Mouse (Mus musculus): Measurements from ENCODE around the gene Tpgs1. TPM values are rescaled to one million over a fixed set of nuclear protein-coding genes. Genes with fewer than 3 reads are reported as not detected.
"Not testable (repeated sequence)": the region's sequence is repeated elsewhere in the genome, so short reads cannot be mapped to it uniquely, and the experiment has no call there.

The Tpgs1 gene
- polyA plus RNA-seq, 1 experiment, result 36.2 TPM

DNA sequence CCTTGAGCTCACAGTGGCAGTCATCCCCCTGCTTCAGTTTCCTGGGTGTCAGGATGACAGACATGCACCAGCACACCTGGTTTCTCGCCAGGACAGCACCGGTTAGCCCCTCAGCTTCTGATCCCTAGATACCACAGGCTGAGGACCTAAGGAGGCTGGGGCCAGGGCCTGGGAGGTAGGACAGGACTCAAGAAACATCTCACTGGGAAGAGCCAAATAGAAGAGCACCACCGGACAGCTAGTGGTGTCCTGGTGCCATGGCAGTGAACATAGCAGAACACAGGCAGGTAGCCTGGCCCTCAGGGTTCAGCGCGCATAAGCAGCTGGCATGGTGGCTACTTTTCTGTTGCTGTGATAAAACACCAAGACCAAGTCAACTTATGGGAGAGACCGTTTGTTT, 29.3 kb downstream of the Tpgs1 start:
- Histone ChIP-seq H3K4me1 (ENCODE audit: control insufficient read depth, insufficient read depth, low read length) (peaks cover 22% of the 10 kb centered on the region), H3K4me3 (ENCODE audit: insufficient read depth, low read length) (no peak overlapping the region), H3K27ac (ENCODE audit: insufficient read depth, low read depth, low read length) (no peak overlapping the region)
- TF ChIP-seq CTCF (IDR thresholded peaks at IDR 0.05; ENCODE audit: low read depth, low read length) (no peak), POLR2A (IDR thresholded peaks at IDR 0.05; ENCODE audit: borderline replicate concordance, low read depth, low read length) (no peak)

DNA sequence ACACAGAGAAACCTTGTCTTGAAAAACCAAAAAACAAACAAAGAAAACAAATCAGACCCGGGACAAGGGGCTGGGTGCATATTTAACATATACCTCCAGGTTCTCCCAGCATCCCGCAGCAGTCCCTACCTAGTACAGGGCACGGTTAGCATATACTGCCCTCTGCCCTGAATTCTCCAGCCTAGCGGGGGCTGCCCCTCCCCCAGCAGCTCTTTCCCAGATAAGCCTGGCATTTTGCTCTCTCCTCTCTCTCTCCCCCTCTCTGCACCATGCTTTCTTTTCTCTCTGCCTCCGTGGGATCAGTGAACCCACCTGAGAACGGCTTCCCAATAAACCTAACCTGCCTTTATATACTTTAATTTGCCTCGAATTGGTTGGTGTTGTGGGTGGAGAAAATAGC, 31.5 kb downstream of the Tpgs1 start:
- TF ChIP-seq CTCF (IDR thresholded peaks at IDR 0.05; ENCODE audit: low read depth, low read length) (no peak), POLR2A (IDR thresholded peaks at IDR 0.05; ENCODE audit: borderline replicate concordance, low read depth, low read length) (no peak)
- H3K4me1 ChIP-seq (ENCODE audit: control insufficient read depth, insufficient read depth, low read length), result peaks cover 27% of the 10 kb centered on the region
- no peak overlapping the region for H3K4me3 ChIP-seq (ENCODE audit: insufficient read depth, low read length)
- no peak overlapping the region for H3K27ac ChIP-seq (ENCODE audit: insufficient read depth, low read depth, low read length)

DNA sequence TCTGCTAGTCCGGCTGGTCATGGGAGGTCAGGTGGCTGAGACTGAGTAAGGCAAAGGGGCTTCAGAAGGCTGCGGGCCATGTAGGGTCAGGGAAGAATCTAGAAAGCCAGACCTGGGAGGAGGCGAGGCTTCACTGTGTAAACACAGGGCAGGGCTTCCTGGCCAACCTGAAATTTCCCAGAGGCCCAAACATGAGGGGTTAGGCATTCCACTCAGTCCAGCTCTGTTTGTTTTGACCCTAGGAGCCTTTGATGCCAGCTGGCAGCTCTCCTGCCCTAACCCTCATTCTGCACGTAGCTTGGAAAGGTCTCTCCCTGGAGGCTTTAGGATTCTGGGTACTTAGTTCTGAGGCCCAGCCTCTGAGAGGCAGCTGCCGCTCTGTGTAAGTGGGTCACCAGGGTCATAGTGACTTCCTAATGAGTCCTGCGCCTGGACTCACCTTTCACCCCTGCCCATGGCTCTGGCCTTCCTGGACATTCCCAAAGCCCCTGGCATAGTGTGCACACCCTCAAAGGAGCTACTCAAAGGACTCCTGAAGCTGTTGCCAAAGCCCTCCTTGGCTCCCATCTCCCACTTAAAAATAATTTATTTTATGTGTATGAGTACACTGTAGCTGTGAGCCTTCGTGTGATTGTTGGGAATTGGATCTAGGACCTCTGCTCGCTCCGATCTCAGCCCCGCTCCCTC, 32.4 kb downstream of the Tpgs1 start:
- H3K27ac ChIP-seq (ENCODE audit: insufficient read depth, low read depth, low read length), result no peak overlapping the region
- no peak overlapping the region for H3K4me3 ChIP-seq (ENCODE audit: insufficient read depth, low read length)
- TF ChIP-seq CTCF (IDR thresholded peaks at IDR 0.05; ENCODE audit: low read depth, low read length), result no peak
- no peak for TF ChIP-seq POLR2A (IDR thresholded peaks at IDR 0.05; ENCODE audit: borderline replicate concordance, low read depth, low read length)
- H3K4me1 ChIP-seq (ENCODE audit: control insufficient read depth, insufficient read depth, low read length), result peaks cover 27% of the 10 kb centered on the region

DNA sequence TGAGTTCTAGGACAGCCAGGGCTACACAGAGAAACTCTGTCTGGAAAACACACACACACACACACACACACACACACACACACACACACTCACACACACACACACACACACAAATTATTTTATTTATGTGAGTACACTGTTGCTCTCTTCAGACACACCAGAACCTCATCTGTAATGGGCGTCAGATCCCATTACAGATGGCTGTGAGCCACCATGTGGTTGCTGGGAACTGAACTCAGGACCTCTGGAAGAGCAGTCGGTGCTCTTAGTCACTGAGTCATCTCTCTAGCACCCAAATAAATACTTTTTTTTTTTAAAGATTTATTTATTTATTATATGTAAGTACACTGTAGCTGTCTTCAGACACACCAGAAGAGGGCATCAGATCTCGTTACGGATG, 33.8 kb downstream of the Tpgs1 start:
- H3K4me1 ChIP-seq (ENCODE audit: control insufficient read depth, insufficient read depth, low read length), result peaks cover 17% of the 10 kb centered on the region
- not testable (repeated sequence) for H3K27ac ChIP-seq (ENCODE audit: insufficient read depth, low read depth, low read length); H3K4me3 ChIP-seq (ENCODE audit: insufficient read depth, low read length)

DNA sequence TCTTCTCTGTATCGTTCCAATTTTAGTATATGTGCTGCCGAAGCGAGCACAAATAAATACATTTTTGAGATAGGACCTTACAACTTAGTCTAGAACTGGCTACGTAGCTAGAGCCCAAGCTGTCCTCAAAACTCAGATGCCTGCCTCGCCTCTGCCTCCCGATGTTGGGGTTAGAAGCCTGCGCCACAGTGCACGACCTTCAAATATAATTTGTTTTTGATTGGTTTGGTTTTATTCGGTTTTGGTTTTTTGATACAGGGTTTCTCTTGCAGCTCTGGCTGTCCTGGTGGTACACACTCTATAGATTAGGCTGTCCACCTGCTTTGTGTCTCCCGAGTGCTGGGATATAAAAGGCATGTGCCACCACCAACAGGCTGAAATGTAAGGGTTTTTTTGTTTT, 34.4 kb downstream of the Tpgs1 start:
- Histone ChIP-seq H3K4me3 (ENCODE audit: insufficient read depth, low read length) (peak overlapping the region; percentile 48), H3K27ac (ENCODE audit: insufficient read depth, low read depth, low read length) (no peak overlapping the region), H3K4me1 (ENCODE audit: control insufficient read depth, insufficient read depth, low read length) (peaks cover 15% of the 10 kb centered on the region)
- no peak for TF ChIP-seq POLR2A (IDR thresholded peaks at IDR 0.05; ENCODE audit: borderline replicate concordance, low read depth, low read length)

DNA sequence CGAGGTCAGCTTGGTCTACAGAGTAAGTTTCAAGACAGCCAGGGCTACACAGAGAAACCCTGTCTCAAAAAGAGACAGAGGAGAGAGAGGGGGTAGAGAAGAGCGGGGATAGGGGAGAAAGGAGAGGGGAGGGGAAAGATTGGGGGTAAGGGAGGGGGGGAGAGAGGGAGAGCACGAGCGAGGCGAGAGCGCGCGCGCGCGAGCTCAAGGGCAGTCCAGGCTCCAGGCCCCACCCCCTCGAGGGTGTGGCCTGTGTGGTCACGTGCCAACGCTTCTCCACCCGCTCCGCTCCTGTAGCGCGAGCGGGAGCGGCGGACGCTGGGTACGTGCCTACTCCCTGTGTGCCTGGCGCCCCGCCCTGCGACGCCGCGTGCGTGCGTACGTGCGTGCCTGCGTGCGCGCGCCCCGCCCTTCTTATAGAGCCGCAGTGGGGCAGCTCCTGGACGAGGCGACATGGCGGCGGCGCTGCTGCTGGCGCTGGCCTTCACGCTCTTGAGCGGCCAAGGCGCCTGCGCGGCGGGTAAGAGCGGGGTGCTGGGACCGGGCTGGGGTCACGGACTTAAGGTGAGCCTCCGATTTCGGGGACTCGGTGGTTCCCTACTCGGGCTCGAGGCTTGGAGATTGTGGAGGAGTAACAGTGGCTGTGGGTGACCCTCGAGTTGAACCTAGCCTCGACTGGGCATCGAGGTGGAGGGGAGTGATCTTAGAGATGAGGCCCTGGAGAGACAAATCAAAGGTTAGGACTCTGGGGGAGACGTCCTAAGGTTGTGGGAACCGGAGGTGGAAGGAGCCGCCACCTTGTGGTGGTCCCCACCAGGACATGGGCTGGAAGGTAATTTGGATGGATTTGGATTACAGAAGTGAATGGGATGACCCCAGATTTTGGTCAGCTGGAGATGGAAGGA, 35.1 kb downstream of the Tpgs1 start, which contains the start of gene Bsg:
Gene Bsg, plus strand, starts transcription at position 427 of the 905 bp plus-strand sequence.
- Histone ChIP-seq H3K27ac (ENCODE audit: insufficient read depth, low read depth, low read length) (peak within 1 kb of the TSS; percentile 60), H3K4me3 (ENCODE audit: insufficient read depth, low read length) (peak within 1 kb of the TSS; percentile 76), H3K4me1 (ENCODE audit: control insufficient read depth, insufficient read depth, low read length) (peaks cover 15% of the 10 kb centered on the region)
- TF ChIP-seq CTCF (IDR thresholded peaks at IDR 0.05; ENCODE audit: low read depth, low read length), result no peak
- TF ChIP-seq POLR2A (IDR thresholded peaks at IDR 0.05; ENCODE audit: borderline replicate concordance, low read depth, low read length), result peak; percentile 92

DNA sequence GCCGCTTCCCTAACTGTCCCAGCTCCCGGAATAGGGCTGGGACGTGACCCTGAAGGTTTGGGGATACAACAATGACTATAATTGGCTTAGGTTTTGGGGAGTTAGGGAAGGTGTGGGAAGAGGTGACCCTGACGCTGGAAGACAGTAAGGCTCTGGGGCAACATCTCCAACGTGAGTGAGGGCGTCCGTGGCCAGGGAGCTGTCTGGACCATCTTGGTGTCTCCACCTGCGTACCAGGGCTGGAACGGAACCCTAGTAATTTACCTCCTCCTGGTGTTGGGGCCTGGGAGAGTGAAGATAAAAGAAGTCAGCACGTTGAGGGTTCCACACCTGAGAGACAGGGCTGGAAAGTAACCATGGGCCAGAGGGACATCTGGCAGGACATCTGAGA, 35.8 kb downstream of the Tpgs1 start:
- peak overlapping the region; percentile 76 for H3K4me3 ChIP-seq (ENCODE audit: insufficient read depth, low read length)
- TF ChIP-seq CTCF (IDR thresholded peaks at IDR 0.05; ENCODE audit: low read depth, low read length), result no peak
- TF ChIP-seq POLR2A (IDR thresholded peaks at IDR 0.05; ENCODE audit: borderline replicate concordance, low read depth, low read length), result no peak
- H3K27ac ChIP-seq (ENCODE audit: insufficient read depth, low read depth, low read length), result no peak overlapping the region
- peaks cover 15% of the 10 kb centered on the region for H3K4me1 ChIP-seq (ENCODE audit: control insufficient read depth, insufficient read depth, low read length)

DNA sequence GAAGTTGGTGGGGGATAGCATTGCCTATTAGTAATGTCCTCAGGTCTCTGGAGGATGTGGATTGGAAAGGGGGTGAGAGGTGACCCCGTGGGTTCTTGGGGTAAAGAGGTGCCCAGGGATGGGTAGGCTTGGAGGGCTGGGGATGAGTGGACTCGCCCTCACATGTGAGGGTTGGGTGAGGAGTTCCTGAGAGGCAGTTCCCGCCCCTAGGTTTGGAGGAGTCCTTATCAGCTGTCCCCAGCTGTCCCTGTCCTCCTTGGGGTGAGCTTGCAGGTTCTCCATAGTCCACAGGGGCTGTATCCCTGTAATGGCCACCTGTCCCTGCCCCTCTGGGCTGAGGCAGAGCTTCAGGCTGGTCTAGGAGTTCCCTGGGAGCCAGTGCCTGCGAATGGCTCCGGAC, 36.8 kb downstream of the Tpgs1 start:
- no peak for TF ChIP-seq POLR2A (IDR thresholded peaks at IDR 0.05; ENCODE audit: borderline replicate concordance, low read depth, low read length)
- no peak for TF ChIP-seq CTCF (IDR thresholded peaks at IDR 0.05; ENCODE audit: low read depth, low read length)
- Histone ChIP-seq H3K27ac (ENCODE audit: insufficient read depth, low read depth, low read length) (no peak overlapping the region), H3K4me3 (ENCODE audit: insufficient read depth, low read length) (peak overlapping the region; percentile 76; the same call in 1 of the 2 replicates), H3K4me1 (ENCODE audit: control insufficient read depth, insufficient read depth, low read length) (peaks cover 15% of the 10 kb centered on the region)

DNA sequence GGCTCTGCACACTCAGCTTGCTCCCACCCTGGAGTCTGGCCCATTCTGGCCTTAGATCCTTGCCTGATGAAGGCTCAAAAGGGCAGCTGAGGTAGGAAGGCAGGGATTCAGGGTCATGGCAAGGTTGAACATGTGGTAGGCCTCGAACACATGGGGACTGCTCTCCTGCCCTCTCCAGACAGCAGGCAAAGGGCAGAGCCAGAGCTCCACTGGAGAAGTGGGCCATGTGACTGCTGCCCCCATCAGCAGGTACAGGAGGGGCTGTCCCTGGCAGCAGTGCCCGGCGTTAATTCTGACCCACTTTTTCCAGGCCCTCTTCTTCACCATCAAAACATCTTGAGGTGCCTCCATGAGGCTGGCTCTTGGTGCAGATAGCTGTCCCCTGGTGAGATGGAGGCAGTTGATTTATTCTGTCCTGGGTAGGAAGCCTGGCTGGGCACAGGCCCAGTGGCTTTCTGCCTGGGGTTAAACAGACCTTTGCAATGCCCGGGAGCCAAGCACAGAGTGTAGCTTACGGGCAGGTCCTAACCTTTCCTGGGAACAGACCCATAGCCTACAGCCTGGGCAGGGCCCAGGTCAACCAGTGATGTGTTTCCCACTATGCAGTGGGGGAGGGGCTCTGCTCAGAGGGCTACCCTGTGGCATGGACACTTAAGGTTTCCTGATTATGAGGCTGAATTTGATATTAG, 37.4 kb downstream of the Tpgs1 start:
- no peak overlapping the region for H3K27ac ChIP-seq (ENCODE audit: insufficient read depth, low read depth, low read length)

DNA sequence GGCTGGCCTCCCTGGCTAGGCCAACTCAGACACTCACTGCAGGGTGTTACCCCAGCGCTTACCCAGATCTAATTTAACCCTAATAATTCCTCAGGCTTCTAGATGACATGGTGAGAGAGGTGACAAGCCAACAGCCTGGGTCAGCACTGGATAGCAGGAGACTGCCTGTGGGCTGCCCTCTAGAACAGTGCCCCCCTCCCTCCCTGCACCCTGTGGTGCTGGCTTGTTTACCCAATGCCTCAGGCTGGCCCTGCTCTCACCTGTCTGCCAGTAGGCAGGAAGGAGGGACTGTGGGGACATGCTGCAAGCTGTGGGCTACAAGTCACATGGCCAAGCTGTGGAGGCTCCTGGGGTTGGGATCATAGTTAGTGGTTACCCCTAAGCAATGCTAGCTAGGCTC, 38.0 kb downstream of the Tpgs1 start:
- H3K4me3 ChIP-seq (ENCODE audit: insufficient read depth, low read length), result no peak overlapping the region
- TF ChIP-seq CTCF (IDR thresholded peaks at IDR 0.05; ENCODE audit: low read depth, low read length), result no peak
- TF ChIP-seq POLR2A (IDR thresholded peaks at IDR 0.05; ENCODE audit: borderline replicate concordance, low read depth, low read length), result no peak
- H3K27ac ChIP-seq (ENCODE audit: insufficient read depth, low read depth, low read length), result no peak overlapping the region
- peaks cover 15% of the 10 kb centered on the region for H3K4me1 ChIP-seq (ENCODE audit: control insufficient read depth, insufficient read depth, low read length)

More for the DNA sequence above, 37.4 kb downstream of the Tpgs1 start:
- H3K4me3 ChIP-seq (ENCODE audit: insufficient read depth, low read length), result no peak overlapping the region
- TF ChIP-seq POLR2A (IDR thresholded peaks at IDR 0.05; ENCODE audit: borderline replicate concordance, low read depth, low read length), result no peak
- no peak for TF ChIP-seq CTCF (IDR thresholded peaks at IDR 0.05; ENCODE audit: low read depth, low read length)
- H3K4me1 ChIP-seq (ENCODE audit: control insufficient read depth, insufficient read depth, low read length), result peaks cover 15% of the 10 kb centered on the region
